Mouse (Mus musculus): Measurements from ENCODE around the gene Plcxd3.
"Not testable (repeated sequence)": the region's sequence is repeated elsewhere in the genome, so short reads cannot be mapped to it uniquely, and the experiment has no call there.

Plcxd3 gene

GRCm38 (mm10) chr15:4559121-4559520, 183.8 kb downstream of the Plcxd3 start:
- no peak for DNase-seq (ENCODE audit: low read depth, low spot score)

- peak; percentile 10 for DNase-seq (ENCODE audit: low read depth, low spot score)
These were observed 186.2 kb downstream of the Plcxd3 start for GRCm38 (mm10) chr15:4561431-4561970.

- DNase-seq (ENCODE audit: low read depth, low spot score), result not testable (repeated sequence)
These were observed 220.2 kb downstream of the Plcxd3 start for GRCm38 (mm10) chr15:4595521-4595920.

GRCm38 (mm10) chr15:4598661-4599060, 223.4 kb downstream of the Plcxd3 start:
- DNase-seq (ENCODE audit: low read depth, low spot score), result not testable (repeated sequence)

GRCm38 (mm10) chr15:4599331-4599730, 224.0 kb downstream of the Plcxd3 start:
- DNase-seq (ENCODE audit: low read depth, low spot score), result not testable (repeated sequence)

- DNase-seq (ENCODE audit: low read depth, low spot score), result no peak
These were observed 230.3 kb downstream of the Plcxd3 start for GRCm38 (mm10) chr15:4605630-4606029.

All from R1 (cell line).